Mouse (Mus musculus) kidney, adult 2 months (tissue): ENCODE results near the gene Lrrc36. TPM values are rescaled to one million over a fixed set of nuclear protein-coding genes. Genes with fewer than 3 reads are reported as not detected.

ENCODE experiments used
- DNase-seq: peaks from one replicate; pipeline ENCODE4 v3.0.0; 2021
- H3K27ac ChIP-seq: fragments of 200-500 bp; 2 replicates; pipeline ENCODE4 v1.5.1; 2012; ENCODE audit warnings: low read depth, low read length, control low read depth, inconsistent platforms; ENCODE audit not compliant: insufficient read depth
- H3K27me3 ChIP-seq: fragments of 200-500 bp; replicated peaks from 2 replicates; pipeline ENCODE4 v1.6.1; 2012; ENCODE audit warnings: mild to moderate bottlenecking, moderate library complexity, low read length, inconsistent platforms; ENCODE audit not compliant: control insufficient read depth, insufficient read depth
- H3K36me3 ChIP-seq: fragments of 200-500 bp; 2 replicates; pipeline ENCODE4 v1.6.1; 2012; ENCODE audit warnings: mild to moderate bottlenecking, moderate library complexity, low read length, inconsistent platforms; ENCODE audit not compliant: control insufficient read depth, insufficient read depth
- H3K4me1 ChIP-seq: fragments of 200-500 bp; 2 replicates; pipeline ENCODE4 v1.6.1; 2011; ENCODE audit warnings: low read length; ENCODE audit not compliant: control insufficient read depth, insufficient read depth
- H3K4me3 ChIP-seq: fragments of 200-500 bp; 2 replicates; pipeline ENCODE4 v1.5.1; 2011; ENCODE audit warnings: mild to moderate bottlenecking, low read depth, low read length, control low read depth; ENCODE audit not compliant: insufficient read depth
- CTCF ChIP-seq: fragments of 200-500 bp; conservative IDR thresholded peaks from 2 replicates; pipeline ENCODE4 v1.5.1; 2011; ENCODE audit warnings: low read depth, mild to moderate bottlenecking, control low read depth, low read length, moderate library complexity, mixed read lengths; ENCODE audit not compliant: insufficient read depth, insufficient read length
- POLR2A ChIP-seq: fragments of 200-500 bp; IDR thresholded peaks from one replicate; pipeline ENCODE4 v1.6.1; 2011; ENCODE audit warnings: low read depth, low read length, control low read depth
- WGBS: fragments of 180-500 bp; shearing (Covaris S2); methylation state at CpG from one replicate; pipeline ENCODE4 v1.1.7; 2018; 5-methylcytosine and 5-hydroxymethylcytosine counted together
- polyA plus RNA-seq: library from polyadenylated mRNA; depleted of rRNA; stranded (reverse); fragments of >200 nt; gene quantifications from 2 replicates; pipeline ENCODE4 v1.2.3, GENCODE M21; 2012

Lrrc36 gene
- polyA plus RNA-seq, 1 experiment: 0.45 TPM

DNA sequence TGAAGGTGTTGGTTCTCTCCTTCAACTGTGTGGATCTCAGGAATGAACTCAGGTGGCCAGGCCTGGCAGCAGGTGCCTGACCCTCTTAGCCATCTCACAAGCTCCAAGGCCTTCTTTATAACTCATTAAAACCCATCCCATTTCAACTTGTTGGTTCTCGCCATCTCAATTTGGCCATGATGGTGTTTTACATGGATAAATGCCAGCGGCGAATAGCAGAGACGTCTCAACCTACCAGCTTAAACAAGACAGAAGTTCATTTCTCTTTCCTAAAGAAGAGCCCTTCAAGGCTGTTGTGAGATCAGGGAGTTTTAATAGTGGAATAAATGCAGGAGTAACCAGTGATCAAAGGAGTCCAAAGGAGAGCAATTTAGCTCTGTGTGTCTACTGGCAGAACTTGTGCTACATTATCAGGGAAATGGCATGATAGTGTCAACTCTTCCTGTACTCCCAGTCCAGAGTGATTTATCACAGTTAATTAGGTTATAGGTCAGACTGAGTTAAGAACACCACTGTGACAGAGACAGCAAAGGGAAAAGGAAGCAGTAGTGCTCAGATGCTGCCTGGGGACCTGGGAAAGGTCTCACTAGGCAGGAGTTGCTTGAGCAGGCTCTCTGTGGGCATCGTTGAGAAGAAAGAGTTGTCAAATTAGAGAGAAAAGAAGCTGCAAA lies 23.8 kb downstream of the Lrrc36 start:
- Histone ChIP-seq H3K27ac (no peak overlapping the region), H3K27me3 (no peaks in the 10 kb centered on the region), H3K4me3 (no peak overlapping the region), H3K36me3 (no peaks in the 10 kb centered on the region), H3K4me1 (no peaks in the 10 kb centered on the region)
- no peak for DNase-seq
- 71% methylated on average over 5 of the region's 5 CpGs for WGBS
- TF ChIP-seq POLR2A: no peak
- TF ChIP-seq CTCF: no peak

DNA sequence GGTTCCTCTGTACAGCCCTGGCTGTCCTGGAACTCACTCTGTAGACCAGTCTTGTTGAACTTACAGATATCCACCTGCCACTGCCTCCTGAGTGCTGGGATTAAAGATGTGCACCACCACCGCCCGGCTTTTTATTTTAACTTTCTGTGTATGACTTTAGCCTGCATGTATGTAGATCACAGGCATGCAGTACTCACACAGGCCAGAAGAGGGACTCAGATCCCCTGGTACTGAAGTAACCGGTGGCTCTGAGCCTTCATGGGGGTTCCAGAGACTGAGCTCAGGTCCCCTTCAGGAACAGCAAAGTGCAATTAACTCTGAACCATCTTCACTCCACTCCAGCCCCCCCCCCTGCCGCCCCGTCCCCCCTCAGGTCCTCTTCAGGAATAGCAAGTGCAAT lies 25.5 kb downstream of the Lrrc36 start:
- TF ChIP-seq CTCF (peak; percentile 48), POLR2A (no peak)
- WGBS: 59% methylated on average over 5 of the region's 5 CpGs
- H3K4me1 ChIP-seq: no peaks in the 10 kb centered on the region
- no peak overlapping the region for H3K4me3 ChIP-seq
- no peak overlapping the region for H3K27ac ChIP-seq
- H3K36me3 ChIP-seq: no peaks in the 10 kb centered on the region
- DNase-seq: peak; percentile 32
- H3K27me3 ChIP-seq: no peaks in the 10 kb centered on the region; the same call in 1 of the 2 replicates

DNA sequence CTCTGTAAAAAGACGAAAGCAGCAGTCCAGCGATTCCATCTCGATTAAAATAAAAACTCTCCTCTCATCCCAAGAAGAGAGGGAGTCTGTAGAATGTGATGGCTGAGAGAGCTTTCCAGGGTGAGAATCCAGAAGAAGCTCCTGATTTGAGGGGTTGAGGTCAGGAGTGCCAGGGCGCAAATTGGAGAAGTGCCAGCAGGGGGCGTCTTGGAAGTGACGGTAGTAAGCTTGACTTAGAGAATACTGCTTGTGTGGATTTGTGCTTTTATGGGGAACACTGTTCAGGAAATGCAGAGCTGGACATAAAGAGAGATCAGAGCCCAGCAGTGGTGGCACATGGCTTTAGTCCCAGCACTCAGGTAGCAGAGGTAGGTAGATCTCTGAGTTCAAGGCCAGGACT lies 28.1 kb downstream of the Lrrc36 start:
- Histone ChIP-seq H3K4me1 (no peaks in the 10 kb centered on the region), H3K36me3 (no peaks in the 10 kb centered on the region), H3K27ac (no peak overlapping the region), H3K4me3 (no peak overlapping the region), H3K27me3 (no peaks in the 10 kb centered on the region; the same call in 1 of the 2 replicates)
- TF ChIP-seq POLR2A: no peak
- TF ChIP-seq CTCF: no peak; the same call in 1 of the 2 replicates
- peak; percentile 23 for DNase-seq
- 13% methylated on average over 6 of the region's 6 CpGs for WGBS

DNA sequence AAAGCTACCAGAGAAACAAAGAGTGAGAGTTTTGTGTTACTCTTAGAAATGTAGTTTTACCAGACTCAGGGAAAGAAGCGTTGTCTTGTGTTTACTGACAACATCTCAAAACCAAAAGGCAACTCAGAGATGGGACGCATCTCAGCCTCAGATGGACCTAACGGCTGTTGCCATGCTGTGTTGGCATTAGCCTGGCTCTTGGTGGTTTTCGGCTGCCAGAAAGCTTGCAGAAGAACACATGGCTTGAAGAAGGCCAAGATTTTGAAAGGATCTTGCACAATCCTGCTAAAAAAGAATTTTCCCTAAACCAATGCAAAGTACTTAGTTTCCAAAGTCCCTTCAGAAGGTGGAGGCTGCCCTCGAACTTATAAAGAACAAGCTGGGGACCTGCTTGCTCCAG lies 29.3 kb downstream of the Lrrc36 start:
- TF ChIP-seq POLR2A (no peak), CTCF (no peak)
- 90% methylated on average over 5 of the region's 5 CpGs for WGBS
- H3K4me3 ChIP-seq: no peak overlapping the region
- H3K27me3 ChIP-seq: no peaks in the 10 kb centered on the region; the same call in 1 of the 2 replicates
- H3K36me3 ChIP-seq: no peaks in the 10 kb centered on the region
- no peak for DNase-seq
- no peaks in the 10 kb centered on the region for H3K4me1 ChIP-seq
- no peak overlapping the region for H3K27ac ChIP-seq

DNA sequence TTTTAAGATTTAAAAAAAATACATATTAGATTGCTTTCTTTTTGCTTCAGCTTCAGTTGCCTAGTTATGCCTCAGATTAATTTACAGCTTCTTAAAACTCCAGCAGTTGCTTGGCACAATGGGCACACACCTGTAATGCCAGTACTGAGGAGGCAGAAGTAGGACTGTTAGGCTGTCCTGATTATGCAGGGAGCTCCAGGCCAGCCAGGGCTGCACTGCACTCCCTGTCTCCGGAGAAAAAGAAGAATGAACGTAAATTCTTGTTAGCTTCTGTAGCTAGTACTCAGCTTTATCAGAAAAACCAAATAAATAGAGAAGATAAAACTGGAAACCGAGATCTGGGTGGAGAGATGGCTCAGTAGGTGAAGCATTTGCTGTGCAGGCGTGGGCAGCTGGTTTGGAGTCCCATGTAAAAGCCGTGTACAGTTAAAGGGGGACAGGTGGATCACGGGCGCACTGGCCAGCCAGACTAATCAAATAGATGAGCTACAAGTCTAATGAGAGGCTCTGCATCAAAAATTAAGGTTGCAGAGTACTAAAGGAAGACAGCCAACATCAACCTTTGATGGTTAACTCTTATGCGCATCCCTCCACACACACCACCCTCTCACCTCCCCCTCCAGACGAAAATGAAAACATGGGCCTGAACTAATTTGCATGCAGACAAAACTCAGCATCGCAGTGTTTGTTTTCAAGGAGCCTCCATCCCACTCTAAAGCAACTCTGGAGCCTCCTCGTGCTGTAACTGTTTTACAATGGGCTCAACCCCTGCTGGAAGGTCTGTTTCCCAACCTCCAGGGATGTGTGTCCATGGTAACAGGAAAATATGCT lies 32.1 kb downstream of the Lrrc36 start:
- 54% methylated on average over 11 of the region's 11 CpGs for WGBS
- Histone ChIP-seq H3K4me1 (no peaks in the 10 kb centered on the region), H3K4me3 (no peak overlapping the region), H3K36me3 (no peaks in the 10 kb centered on the region), H3K27ac (no peak overlapping the region), H3K27me3 (no peaks in the 10 kb centered on the region; the same call in 1 of the 2 replicates)
- no peak for TF ChIP-seq CTCF
- no peak for TF ChIP-seq POLR2A
- no peak for DNase-seq

DNA sequence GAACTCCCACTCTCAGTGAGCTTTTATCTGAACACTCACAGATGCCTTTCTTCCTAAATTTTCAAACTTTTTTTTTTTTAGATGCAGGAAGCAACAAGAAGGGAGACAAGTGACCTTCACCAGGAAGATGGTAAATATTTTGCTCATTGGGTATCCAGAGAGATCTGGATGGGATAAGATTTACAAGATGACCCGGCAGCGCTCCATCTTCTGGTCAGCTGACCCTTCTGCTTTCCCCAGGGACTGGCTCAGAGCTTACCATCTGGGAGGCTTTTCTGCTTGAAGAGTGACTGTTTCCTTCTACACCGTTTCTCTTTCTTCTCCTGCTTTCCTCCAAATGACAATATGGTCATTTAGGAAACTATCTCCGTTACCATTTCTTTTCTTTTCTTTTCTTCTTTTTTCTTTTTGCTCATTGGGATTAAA lies 32.8 kb downstream of the Lrrc36 start:
- H3K36me3 ChIP-seq: no peaks in the 10 kb centered on the region
- TF ChIP-seq POLR2A (no peak), CTCF (no peak)
- no peaks in the 10 kb centered on the region for H3K4me1 ChIP-seq
- 25% methylated on average over 4 of the region's 4 CpGs for WGBS
- no peak overlapping the region for H3K27ac ChIP-seq
- no peak overlapping the region for H3K4me3 ChIP-seq
- no peaks in the 10 kb centered on the region; the same call in 1 of the 2 replicates for H3K27me3 ChIP-seq
- peak; percentile 21 for DNase-seq

DNA sequence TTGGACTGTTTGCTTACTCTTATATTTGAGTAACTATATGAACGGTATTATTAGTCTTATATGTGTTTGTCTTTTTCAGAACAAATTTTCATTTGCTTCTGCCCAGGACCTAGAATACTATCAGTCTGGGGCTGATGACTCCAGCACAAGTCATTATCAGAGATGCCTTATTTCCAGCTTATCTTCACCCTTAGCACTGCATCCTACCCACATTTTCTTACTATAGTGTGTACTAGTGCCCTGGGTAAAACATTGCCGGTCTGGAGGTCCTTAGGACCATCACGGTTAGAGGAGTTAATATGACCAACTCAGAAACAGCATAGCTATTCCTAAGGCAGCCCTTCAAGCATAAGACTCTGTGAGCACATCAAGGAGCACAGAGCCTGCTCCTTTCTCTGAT lies 34.8 kb downstream of the Lrrc36 start:
- Histone ChIP-seq H3K36me3 (no peaks in the 10 kb centered on the region), H3K27me3 (no peaks in the 10 kb centered on the region), H3K4me1 (no peaks in the 10 kb centered on the region), H3K27ac (no peak overlapping the region), H3K4me3 (no peak overlapping the region)
- no peak for DNase-seq
- TF ChIP-seq CTCF (no peak), POLR2A (no peak)
- 95% methylated on average over 3 of the region's 3 CpGs for WGBS
